Mouse (Mus musculus) adrenal gland, postnatal 36 days (tissue): ENCODE results near the gene Gm13285. TPM values are rescaled to one million over a fixed set of nuclear protein-coding genes. Genes with fewer than 3 reads are reported as not detected.
"Not testable (repeated sequence)": the region's sequence is repeated elsewhere in the genome, so short reads cannot be mapped to it uniquely, and the experiment has no call there.

Source experiments
- DNase-seq, 2 experiments: peaks; one replicate each; pipeline ENCODE4 v3.0.0; 2021; ENCODE audit warnings: mixed read lengths in 1 of 2
- total RNA-seq, 2 experiments: library from RNA; stranded (reverse); gene quantifications; 2 replicates each; pipeline ENCODE4 v1.2.3; 2021

The Gm13285 gene
- total RNA-seq, 2 experiments from 2014 or later, result not detected

- peak; percentile 2 to 17 for DNase-seq
These were observed 5.4 kb upstream of the Gm13285 start, which contains the start of gene Gm13275 for GRCm38 (mm10) chr4:88793936-88794675. Gene Gm13275, plus strand, starts transcription at chr4:88794487.

GRCm38 (mm10) chr4:88797097-88797496 is 2.4 kb upstream of the Gm13285 start, which contains the start of gene Gm13279:
Gene Gm13279, plus strand, starts transcription at chr4:88797397.
- DNase-seq, result not testable (repeated sequence)

DNA sequence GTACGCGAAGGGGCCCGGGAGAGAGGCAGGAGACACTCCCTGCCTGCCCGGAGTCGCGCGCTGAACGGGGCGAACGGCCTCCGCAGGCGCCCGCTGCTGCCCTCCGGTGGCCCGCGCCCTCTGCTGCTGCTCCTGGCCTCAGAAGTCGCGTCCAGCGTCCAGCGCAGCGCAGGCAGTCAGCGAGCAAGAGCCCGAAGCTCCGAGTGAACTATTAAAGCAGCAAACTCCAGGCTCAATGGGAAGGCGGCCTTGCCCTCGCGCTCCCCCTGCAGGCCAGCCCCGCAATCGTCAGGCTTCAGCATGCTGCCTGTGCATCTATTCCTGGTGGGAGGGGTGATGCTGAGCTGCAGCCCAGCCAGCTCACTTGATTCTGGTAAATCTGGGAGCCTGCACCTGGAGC is 3.5 kb downstream of the Gm13285 start, which contains the start of gene Gm13287:
Gm13287 (plus strand) TSS at position 301 of the 400 bp plus-strand sequence.
- DNase-seq, result not testable (repeated sequence)

DNA sequence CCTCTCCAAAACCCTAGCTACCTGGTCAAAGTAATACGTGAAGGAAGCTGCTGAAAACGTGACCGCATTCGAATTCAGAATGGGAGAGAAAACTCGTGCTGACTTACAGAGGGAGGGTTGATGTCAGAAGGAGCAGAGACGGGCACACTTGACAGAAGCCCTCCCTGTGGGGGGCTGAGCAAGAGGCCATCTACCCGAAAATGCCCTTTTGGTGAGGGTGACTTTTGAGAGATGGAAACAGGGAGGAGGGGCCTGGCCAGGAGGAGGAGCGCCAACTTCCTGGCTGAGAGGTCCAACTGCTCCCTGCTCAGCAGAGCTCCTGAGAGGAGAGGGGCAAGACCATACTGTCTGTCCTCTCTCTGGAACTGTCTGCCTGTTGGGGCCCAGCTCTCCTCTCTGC is 5.8 kb downstream of the Gm13285 start, which contains the start of gene Gm13288:
Gm13288 (plus strand) TSS at position 301 of the 400 bp plus-strand sequence.
- not testable (repeated sequence) for DNase-seq

- DNase-seq, result peak; percentile 49 to 57
These were observed 6.3 kb downstream of the Gm13285 start for GRCm38 (mm10) chr4:88805761-88806160.

- no peak for DNase-seq
These were observed 16.5 kb downstream of the Gm13285 start, which contains the start of gene Ifna7 for GRCm38 (mm10) chr4:88815928-88816327. Gene Ifna7, plus strand, starts transcription at chr4:88816228.

- DNase-seq, result no peak
These were observed 20.2 kb downstream of the Gm13285 start, which contains the start of gene Ifna11 for GRCm38 (mm10) chr4:88819659-88820058. Gene Ifna11, plus strand, starts transcription at chr4:88819959.

DNA sequence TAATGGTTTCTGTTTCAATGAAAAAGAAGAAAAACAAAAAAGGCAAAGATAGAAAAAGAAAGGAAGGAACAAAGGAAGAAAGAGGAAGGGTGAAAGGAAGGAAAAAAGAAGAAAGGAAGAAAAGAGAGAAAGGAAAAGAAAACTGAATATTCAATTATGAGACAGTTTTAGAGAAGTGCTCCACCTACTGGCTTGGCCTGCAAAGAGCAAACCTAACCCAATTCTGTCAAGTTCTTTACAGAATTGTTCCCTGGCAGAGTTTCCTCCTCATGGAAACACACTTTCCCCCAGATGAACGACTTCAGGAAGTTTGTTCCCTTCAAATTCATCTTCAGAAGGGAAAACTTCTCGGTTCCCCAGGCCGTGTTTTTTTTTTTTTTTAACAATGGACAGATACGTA is 23.5 kb downstream of the Gm13285 start:
- DNase-seq, result peak in 1 of 2 experiments; percentile 9

DNA sequence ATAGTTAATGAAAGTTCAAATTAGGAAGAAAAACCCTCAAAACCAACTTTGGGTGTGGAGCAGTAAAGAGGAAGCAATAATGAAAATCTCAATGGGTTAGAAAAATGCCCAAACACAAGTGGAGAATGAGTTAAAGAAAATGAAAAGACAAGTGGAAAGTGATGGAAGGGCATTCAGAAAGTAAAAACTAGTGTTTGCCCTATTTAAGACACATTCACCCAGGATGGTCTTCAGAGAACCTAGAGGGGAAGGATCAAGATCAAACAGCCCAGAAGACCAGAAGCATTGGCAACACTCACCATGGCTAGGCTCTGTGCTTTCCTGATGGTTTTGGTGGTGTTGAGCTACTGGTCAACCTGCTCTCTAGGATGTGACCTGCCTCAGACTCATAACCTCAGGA is 27.7 kb downstream of the Gm13285 start, which contains the start of gene Ifna6:
Ifna6 (plus strand) TSS at position 301 of the 400 bp plus-strand sequence.
- not testable (repeated sequence) for DNase-seq

GRCm38 (mm10) chr4:88830523-88830922 is 31.1 kb downstream of the Gm13285 start:
- peak; percentile 3 to 37 for DNase-seq

DNA sequence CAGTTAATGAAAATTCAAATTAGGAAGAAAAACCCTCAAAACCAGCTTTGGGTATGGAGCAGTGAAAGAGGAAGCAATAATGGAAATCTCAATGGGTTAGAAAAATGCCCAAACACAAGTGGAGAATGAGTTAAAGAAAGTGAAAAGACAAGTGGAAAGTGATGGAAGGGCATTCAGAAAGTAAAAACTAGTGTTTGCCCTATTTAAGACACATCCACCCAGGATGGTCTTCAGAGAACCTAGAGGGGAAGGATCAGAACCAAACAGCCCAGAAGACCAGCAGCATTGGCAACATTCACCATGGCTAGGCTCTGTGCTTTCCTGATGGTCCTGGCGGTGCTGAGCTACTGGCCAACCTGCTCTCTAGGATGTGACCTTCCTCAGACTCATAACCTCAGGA is 35.8 kb downstream of the Gm13285 start, which contains the start of gene Ifna5:
Ifna5 (plus strand) TSS at position 301 of the 400 bp plus-strand sequence.
- DNase-seq, result not testable (repeated sequence)

- DNase-seq, result peak in 1 of 2 experiments; percentile 5
These were observed 39.4 kb downstream of the Gm13285 start for GRCm38 (mm10) chr4:88838828-88839227.

- DNase-seq, result no peak
These were observed 40.6 kb downstream of the Gm13285 start for GRCm38 (mm10) chr4:88840058-88840457.

DNA sequence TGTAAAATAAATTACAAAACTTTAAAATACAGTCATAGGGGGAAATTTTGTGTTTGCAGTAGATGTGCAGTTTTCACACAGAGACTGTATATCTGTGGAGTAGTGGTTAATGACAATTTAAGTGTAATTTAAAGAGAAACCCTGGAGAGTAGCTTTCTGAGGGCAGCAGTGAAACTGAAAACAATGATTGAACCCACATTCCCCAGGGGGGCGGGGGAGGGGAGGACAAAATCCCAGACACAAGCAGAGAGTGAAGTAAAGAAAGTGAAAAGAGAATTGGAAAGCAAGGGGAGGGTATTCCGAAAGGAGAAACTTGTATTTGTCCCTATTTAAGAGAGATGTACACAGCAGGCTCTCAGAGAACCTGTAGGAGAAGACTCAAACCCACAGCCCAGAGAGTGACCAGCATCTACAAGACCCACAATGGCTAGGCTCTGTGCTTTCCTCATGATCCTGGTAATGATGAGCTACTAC is 42.0 kb downstream of the Gm13285 start, which contains the start of gene Ifna4:
Ifna4 (plus strand) TSS at position 424 of the 474 bp plus-strand sequence.
- DNase-seq, result no peak

DNA sequence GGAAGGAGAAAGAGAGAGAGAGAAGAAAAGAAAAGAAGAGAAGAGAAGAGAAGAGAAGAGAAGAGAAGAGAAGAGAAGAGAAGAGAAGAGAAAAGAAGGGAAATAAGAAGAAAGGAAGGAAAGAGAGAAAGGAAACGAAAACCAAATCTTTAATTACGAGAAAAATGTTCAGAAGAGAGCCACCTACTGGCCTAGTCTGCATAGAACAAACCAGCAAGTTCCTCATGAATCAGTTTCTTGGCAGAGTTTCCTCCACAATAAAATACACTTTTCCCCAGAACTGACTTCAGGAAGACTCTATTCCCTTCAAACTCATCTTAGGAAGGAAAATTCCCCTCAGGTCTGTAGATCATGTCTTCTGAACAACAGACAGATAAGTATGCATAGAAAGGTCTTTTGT is 45.9 kb downstream of the Gm13285 start:
- DNase-seq, result no peak

DNA sequence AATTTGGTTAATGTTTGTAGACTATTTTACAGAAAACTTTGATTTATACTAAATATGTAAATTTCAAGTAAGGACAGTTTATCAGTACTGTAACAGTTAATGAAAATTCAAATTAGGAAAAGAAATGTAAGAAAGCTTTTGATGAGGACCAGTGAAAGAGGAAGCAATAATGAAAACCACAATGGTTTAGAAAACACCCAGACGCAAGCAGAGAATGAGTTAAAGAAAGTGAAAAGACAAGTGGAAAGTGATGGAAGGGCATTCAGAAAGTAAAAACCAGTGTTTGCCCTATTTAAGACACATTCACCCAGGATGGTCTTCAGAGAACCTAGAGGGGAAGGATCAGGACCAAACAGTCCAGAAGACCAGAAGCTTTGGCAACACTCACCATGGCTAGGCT is 50.2 kb downstream of the Gm13285 start, which contains the start of gene Ifna1:
Ifna1 (plus strand) TSS at position 390 of the 400 bp plus-strand sequence.
- DNase-seq, result no peak

Other genes starting within 250 kb of the Gm13285 start
- not detected for gene Ifna15, start 241.4 kb upstream of the Gm13285 start, total RNA-seq
- not detected for gene Ifna14, start 227.9 kb upstream of the Gm13285 start, total RNA-seq
- gene Ifna9, start 207.3 kb upstream of the Gm13285 start, total RNA-seq, result not detected
- not detected for gene Ifna12, start 196.3 kb upstream of the Gm13285 start, total RNA-seq
- not detected for gene C87499, start 165.3 kb upstream of the Gm13285 start, total RNA-seq
- gene Ifna13, start 155.2 kb upstream of the Gm13285 start, total RNA-seq, result not detected
- gene Ifna16, start 122.7 kb upstream of the Gm13285 start, total RNA-seq, result not detected
- not detected for gene Ifna2, start 115.8 kb upstream of the Gm13285 start, total RNA-seq
- gene Ifnab, start 108.3 kb upstream of the Gm13285 start, total RNA-seq, result not detected
- gene Gm26566, start 77.9 kb upstream of the Gm13285 start, total RNA-seq, result under 1 TPM; 0.36 to 0.60 TPM
- gene Klhl9, start 77.2 kb upstream of the Gm13285 start, total RNA-seq, result 10 to 100 TPM; 82.5 to 89.7 TPM
- not detected for gene Gm13271, start 44.8 kb upstream of the Gm13285 start, total RNA-seq
- gene Gm13283, start 39.5 kb upstream of the Gm13285 start, total RNA-seq, result under 1 TPM in 1 of 2 experiments, not detected in 1; 0.20 TPM
- not detected for gene Gm13290, start 25.8 kb upstream of the Gm13285 start, total RNA-seq
- gene Gm13289, start 22.7 kb upstream of the Gm13285 start, total RNA-seq, result not detected
- not detected for gene Gm13272, start 19.8 kb upstream of the Gm13285 start, total RNA-seq
- gene Ifnz, start 17.5 kb upstream of the Gm13285 start, total RNA-seq, result under 1 TPM in 1 of 2 experiments, not detected in 1; 0.20 TPM
- gene Gm13276, start 14.0 kb upstream of the Gm13285 start, total RNA-seq, result not detected
- not detected for gene Gm13277, start 11.0 kb upstream of the Gm13285 start, total RNA-seq
- not detected for gene Gm13278, start 8.1 kb upstream of the Gm13285 start, total RNA-seq
- not detected for gene Gm13275, start 5.2 kb upstream of the Gm13285 start, total RNA-seq
- gene Gm13279, start 2.3 kb upstream of the Gm13285 start, total RNA-seq, result not detected
- not detected for gene Gm13287, start 3.6 kb downstream of the Gm13285 start, total RNA-seq
- under 1 TPM in 1 of 2 experiments, not detected in 1; 0.10 TPM for gene Gm13288, start 5.9 kb downstream of the Gm13285 start, total RNA-seq
- not detected for gene Ifna7, start 16.6 kb downstream of the Gm13285 start, total RNA-seq
- gene Ifna11, start 20.3 kb downstream of the Gm13285 start, total RNA-seq, result not detected
- gene Ifna6, start 27.8 kb downstream of the Gm13285 start, total RNA-seq, result not detected
- not detected for gene Ifna5, start 35.9 kb downstream of the Gm13285 start, total RNA-seq
- not detected for gene Ifna4, start 42.2 kb downstream of the Gm13285 start, total RNA-seq
- not detected for gene Ifna1, start 50.4 kb downstream of the Gm13285 start, total RNA-seq
- gene Ifne, start 80.5 kb downstream of the Gm13285 start, total RNA-seq, result not detected